Mouse (Mus musculus): ENCODE data around the gene Hoxa7. TPM values are rescaled to one million over a fixed set of nuclear protein-coding genes. Genes with fewer than 3 reads are reported as not detected.

The Hoxa7 gene
- total and polyA plus RNA-seq, 3 experiments, result 0.17 TPM; not detected in 2

- Histone ChIP-seq H3K4me1 (ENCODE audit: control insufficient read depth in 1 of 2, insufficient read depth in 2 of 2, low read length in 2 of 2) (no peaks in the 10 kb centered on the region), H3K9me3 (replicated peaks; ENCODE audit: insufficient read depth, low read length) (no peaks in the 10 kb centered on the region), H3K9ac (ENCODE audit: control insufficient read depth, low read depth, low read length, poor library complexity, severe bottlenecking) (no peak overlapping the region), H3K79me2 (ENCODE audit: control insufficient read depth, insufficient read depth, low read length, poor library complexity) (no peaks in the 10 kb centered on the region), H3K4me3 (ENCODE audit: control insufficient read depth in 1 of 2, insufficient read depth in 1 of 2, low read depth in 2 of 2, low read length in 2 of 2) (no peak overlapping the region), H3K36me3 (ENCODE audit: control insufficient read depth in 1 of 2, insufficient read depth in 2 of 2, low read length in 2 of 2) (no peaks in the 10 kb centered on the region), H3K27ac (ENCODE audit: control insufficient read depth, low read depth, low read length) (no peak overlapping the region), H3K27me3 (ENCODE audit: control insufficient read depth in 1 of 2, insufficient read depth in 2 of 2, low read length in 2 of 2) (no peaks in the 10 kb centered on the region)
- DNase-seq (ENCODE audit: low read depth, low spot score), result no peak
- TF ChIP-seq HCFC1 (IDR thresholded peaks at IDR 0.05; ENCODE audit: low read depth, low read length), result no peak
- TF ChIP-seq POLR2A (IDR thresholded peaks at IDR 0.05; ENCODE audit: control insufficient read depth in 1 of 2, insufficient read depth in 1 of 2, low read depth in 1 of 2, low read length in 2 of 2, poor library complexity in 1 of 2), result no peak
- TF ChIP-seq USF2 (IDR thresholded peaks at IDR 0.05; ENCODE audit: borderline replicate concordance in 1 of 2, insufficient read depth in 1 of 2, low read depth in 1 of 2, low read length in 2 of 2), result no peak
- TF ChIP-seq UBTF (IDR thresholded peaks at IDR 0.05; ENCODE audit: borderline replicate concordance, insufficient read depth, low read depth, low read length), result no peak
- TF ChIP-seq MEF2A (IDR thresholded peaks at IDR 0.05; ENCODE audit: extremely low read depth, insufficient replicate concordance, low read depth, low read length, poor library complexity, severe bottlenecking), result no peak
Observed at GRCm38 (mm10) chr6:52268341-52268740, 46.7 kb upstream of the Hoxa7 start.

- H3K9me3 ChIP-seq (replicated peaks; ENCODE audit: insufficient read depth, low read length), result no peaks in the 10 kb centered on the region
- no peak overlapping the region for H3K9ac ChIP-seq (ENCODE audit: control insufficient read depth, low read depth, low read length, poor library complexity, severe bottlenecking)
- no peaks in the 10 kb centered on the region for H3K27me3 ChIP-seq (ENCODE audit: control insufficient read depth in 1 of 2, insufficient read depth in 2 of 2, low read length in 2 of 2)
- no peak overlapping the region for H3K27ac ChIP-seq (ENCODE audit: control insufficient read depth, low read depth, low read length)
- TF ChIP-seq ETS1 (IDR thresholded peaks at IDR 0.05; ENCODE audit: low read depth, low read length), result no peak
- no peak for TF ChIP-seq MAFK (IDR thresholded peaks at IDR 0.05; ENCODE audit: borderline replicate concordance, low read depth, low read length)
- TF ChIP-seq ZMIZ1 (IDR thresholded peaks at IDR 0.05; ENCODE audit: low read depth, low read length), result no peak
- no peak for TF ChIP-seq HCFC1 (IDR thresholded peaks at IDR 0.05; ENCODE audit: low read depth, low read length)
- H3K36me3 ChIP-seq (ENCODE audit: control insufficient read depth in 1 of 2, insufficient read depth in 2 of 2, low read length in 2 of 2), result no peaks in the 10 kb centered on the region
- H3K79me2 ChIP-seq (ENCODE audit: control insufficient read depth, insufficient read depth, low read length, poor library complexity), result no peaks in the 10 kb centered on the region
- no peak overlapping the region for H3K4me3 ChIP-seq (ENCODE audit: control insufficient read depth in 1 of 2, insufficient read depth in 1 of 2, low read depth in 2 of 2, low read length in 2 of 2)
- DNase-seq (ENCODE audit: low read depth, low spot score), result no peak
- H3K4me1 ChIP-seq (ENCODE audit: control insufficient read depth in 1 of 2, insufficient read depth in 2 of 2, low read length in 2 of 2), result no peaks in the 10 kb centered on the region
Observed at GRCm38 (mm10) chr6:52267691-52268090, 46.0 kb upstream of the Hoxa7 start.

GRCm38 (mm10) chr6:52267221-52267620, 45.6 kb upstream of the Hoxa7 start:
- H3K79me2 ChIP-seq (ENCODE audit: control insufficient read depth, insufficient read depth, low read length, poor library complexity), result no peaks in the 10 kb centered on the region
- H3K4me1 ChIP-seq (ENCODE audit: control insufficient read depth in 1 of 2, insufficient read depth in 2 of 2, low read length in 2 of 2), result no peaks in the 10 kb centered on the region
- H3K9ac ChIP-seq (ENCODE audit: control insufficient read depth, low read depth, low read length, poor library complexity, severe bottlenecking), result no peak overlapping the region
- no peaks in the 10 kb centered on the region for H3K27me3 ChIP-seq (ENCODE audit: control insufficient read depth in 1 of 2, insufficient read depth in 2 of 2, low read length in 2 of 2)
- H3K36me3 ChIP-seq (ENCODE audit: control insufficient read depth in 1 of 2, insufficient read depth in 2 of 2, low read length in 2 of 2), result no peaks in the 10 kb centered on the region
- no peak overlapping the region for H3K27ac ChIP-seq (ENCODE audit: control insufficient read depth, low read depth, low read length)
- H3K4me3 ChIP-seq (ENCODE audit: control insufficient read depth in 1 of 2, insufficient read depth in 1 of 2, low read depth in 2 of 2, low read length in 2 of 2), result no peak overlapping the region
- TF ChIP-seq ZMIZ1 (IDR thresholded peaks at IDR 0.05; ENCODE audit: low read depth, low read length) (no peak), USF1 (IDR thresholded peaks at IDR 0.05; ENCODE audit: low read depth, low read length) (no peak), MEF2A (IDR thresholded peaks at IDR 0.05; ENCODE audit: extremely low read depth, insufficient replicate concordance, low read depth, low read length, poor library complexity, severe bottlenecking) (no peak), GATA1 (IDR thresholded peaks at IDR 0.05; ENCODE audit: low read depth, low read length) (no peak)
- no peaks in the 10 kb centered on the region for H3K9me3 ChIP-seq (replicated peaks; ENCODE audit: insufficient read depth, low read length)
- DNase-seq (ENCODE audit: low read depth, low spot score), result no peak
